Mouse (Mus musculus) retina, postnatal 1 day (tissue): ENCODE data around the gene Txnrd2.

Experiments used
- DNase-seq: peaks from one replicate; pipeline ENCODE4 v3.0.0-alpha.2; 2012

The Txnrd2 gene

DNA sequence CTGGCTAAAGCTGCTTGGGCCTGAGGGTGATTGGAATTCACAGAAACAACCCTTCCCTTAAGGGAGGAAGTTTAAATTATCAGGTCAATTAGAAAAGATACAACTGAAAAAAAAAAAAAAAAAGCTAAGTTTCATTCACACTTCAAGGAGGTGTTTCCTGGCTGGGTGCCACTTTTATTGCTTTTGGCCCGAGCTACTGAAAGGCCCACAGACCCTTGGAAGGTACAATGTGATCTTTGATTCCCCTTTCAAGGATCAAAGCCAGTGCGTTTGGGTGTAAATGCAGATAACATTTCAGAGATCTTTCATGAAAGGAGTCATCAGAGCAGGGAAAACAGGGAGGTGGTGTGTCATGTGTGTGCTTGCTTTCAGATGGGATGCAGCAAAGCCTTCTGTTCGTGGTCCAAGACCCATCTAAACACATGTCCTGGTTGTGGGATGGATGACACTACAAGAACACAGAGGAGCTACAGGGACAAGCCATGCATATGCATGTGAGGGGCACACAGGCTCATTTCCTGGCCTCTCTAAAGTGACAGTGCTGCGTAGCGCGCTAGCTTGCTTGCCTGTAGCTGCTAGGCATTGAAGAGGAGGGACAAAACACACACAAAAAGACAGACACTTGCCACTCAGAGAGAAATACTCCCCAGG is 71.8 kb downstream of the Txnrd2 start:
- DNase-seq, result no peak

DNA sequence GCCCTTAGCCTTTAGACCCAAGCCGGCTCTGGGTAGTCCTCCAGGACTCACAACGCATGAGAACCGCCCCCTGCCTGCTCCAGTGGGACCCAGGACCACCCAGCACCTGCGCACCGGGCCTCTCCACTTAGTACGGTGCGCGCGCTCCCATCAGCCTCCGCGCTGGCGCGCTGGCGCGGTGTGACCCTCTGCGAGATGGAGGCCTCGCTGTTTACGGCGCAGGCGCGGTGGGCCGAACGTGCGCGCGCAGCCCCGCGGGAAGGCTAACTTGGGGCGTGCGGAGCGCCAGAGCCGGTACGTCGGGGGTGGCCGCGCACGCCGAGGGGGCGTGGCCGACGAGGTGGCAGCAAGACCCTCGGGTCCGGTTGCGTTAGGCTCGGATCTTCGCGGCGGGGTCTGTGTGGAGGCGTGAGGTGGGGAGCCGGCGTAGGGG is 72.4 kb downstream of the Txnrd2 start, which contains the start of the genes Gnb1l and Rtl10:
Gene Gnb1l, plus strand, starts transcription at position 156 of the 433 bp plus-strand sequence.
Gene Rtl10, plus strand, starts transcription at position 344 of the 433 bp plus-strand sequence.
- peak; percentile 97 for DNase-seq

- no peak for DNase-seq
Observed at GRCm38 (mm10) chr16:18498996-18499395, 72.8 kb downstream of the Txnrd2 start.

DNA sequence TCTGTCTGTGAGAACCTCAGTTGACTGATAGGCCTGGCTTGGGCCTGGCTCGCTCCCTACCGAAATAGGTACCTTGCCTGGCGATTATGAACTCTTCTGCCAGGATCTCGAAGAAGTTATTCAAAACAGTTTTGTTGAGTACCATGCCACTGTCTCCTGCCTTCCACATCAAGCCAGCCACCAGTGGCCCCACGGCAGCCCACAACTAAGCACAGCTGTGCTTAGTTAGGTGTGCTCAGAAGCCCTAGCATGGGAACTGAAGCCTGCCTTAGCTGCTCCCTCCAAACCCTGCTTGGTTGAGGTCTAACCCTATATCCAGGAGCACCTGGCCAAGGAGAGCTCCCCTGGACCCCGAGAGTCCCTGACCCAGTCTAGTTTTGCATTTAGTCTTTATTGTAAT is 75.3 kb downstream of the Txnrd2 start:
- no peak for DNase-seq

- DNase-seq, result no peak
Observed at GRCm38 (mm10) chr16:18503566-18504342, 77.6 kb downstream of the Txnrd2 start.

GRCm38 (mm10) chr16:18506524-18507199 is 80.5 kb downstream of the Txnrd2 start:
- DNase-seq, result no peak

GRCm38 (mm10) chr16:18507200-18507549 is 81.0 kb downstream of the Txnrd2 start:
- no peak for DNase-seq

DNA sequence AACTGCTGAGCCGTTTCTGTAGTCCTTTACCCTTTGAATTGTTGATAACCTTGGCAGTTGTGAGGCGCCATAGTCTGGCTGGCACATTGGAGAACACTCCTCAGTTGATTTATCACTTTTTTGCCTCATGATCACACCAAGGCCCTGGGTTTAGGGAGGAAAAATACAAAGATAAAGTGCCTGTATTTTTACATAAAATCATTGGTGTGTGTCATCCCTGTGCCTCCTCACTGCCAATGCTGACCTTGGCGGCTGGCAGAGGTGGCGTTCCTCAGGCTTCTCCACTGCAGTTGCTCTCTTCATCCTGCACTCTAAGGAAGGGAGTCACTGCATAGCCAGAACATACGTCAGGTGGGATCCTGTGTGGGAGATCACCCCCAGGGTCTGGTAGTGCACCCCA is 85.6 kb downstream of the Txnrd2 start:
- no peak for DNase-seq

GRCm38 (mm10) chr16:18513508-18513907 is 87.3 kb downstream of the Txnrd2 start:
- peak; percentile 29 for DNase-seq

- peak; percentile 65 for DNase-seq
Observed at GRCm38 (mm10) chr16:18518091-18518490, 91.9 kb downstream of the Txnrd2 start.

DNA sequence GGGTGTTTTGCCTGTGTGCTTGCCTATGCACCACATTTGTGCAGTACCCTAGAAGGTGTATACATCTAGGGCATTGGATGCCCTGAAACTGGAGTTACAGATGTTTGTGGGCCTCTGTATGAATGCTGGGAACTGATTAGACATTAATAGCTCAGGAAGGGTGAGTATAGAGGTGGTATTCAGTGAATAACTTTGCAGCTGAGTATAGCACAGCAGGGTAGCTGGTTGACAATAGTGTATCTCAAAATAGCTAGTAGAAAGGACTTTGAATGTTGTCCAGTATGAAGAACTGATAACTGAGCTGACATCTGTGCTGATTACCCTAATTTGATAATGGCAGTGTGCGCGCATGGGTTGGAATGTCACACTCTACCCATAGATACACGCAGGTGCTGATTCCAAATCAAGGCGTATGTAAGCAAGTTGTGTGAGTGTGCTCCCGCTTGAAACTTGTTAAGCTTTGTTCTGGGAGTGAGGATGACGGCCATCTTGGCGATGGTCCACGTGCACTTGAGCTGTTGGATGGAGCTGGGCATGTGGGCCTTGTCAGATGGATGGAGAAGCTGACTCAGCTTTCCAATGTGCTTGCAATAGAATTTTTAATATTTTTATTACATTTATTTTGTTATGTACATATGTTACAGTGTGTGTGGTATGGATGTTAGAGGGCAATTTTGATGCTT is 97.5 kb downstream of the Txnrd2 start:
- DNase-seq, result no peak

DNA sequence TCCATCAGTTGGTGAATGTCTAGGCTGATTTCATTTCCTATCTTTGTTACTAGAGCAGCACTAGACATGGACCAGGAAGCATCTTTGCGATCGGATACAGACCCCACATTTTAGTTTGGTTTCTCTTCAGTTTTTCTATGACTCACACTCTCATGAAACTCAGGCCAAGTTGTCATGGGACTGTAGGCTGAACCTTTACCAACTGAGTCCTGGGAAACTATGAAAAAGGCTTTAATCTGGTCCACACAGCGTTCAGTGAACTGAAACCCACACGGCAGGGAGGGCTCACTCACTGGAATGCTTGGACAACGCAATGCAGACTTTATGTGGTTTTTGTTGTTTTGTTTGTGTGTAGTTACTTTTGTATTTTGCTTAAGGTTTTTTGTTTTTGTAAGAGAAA is 102.5 kb downstream of the Txnrd2 start:
- no peak for DNase-seq
